Mouse (Mus musculus) midbrain, embryonic 14.5 days (tissue): ENCODE data around the gene Trmt10b. TPM values are rescaled to one million over a fixed set of nuclear protein-coding genes. Genes with fewer than 3 reads are reported as not detected.

Experiments
- ATAC-seq: fragments of 200-750 bp; cut with Nextera tagmentation; 2 replicates; pipeline ENCODE4 v1.8.0; 2017; ENCODE audit warnings: moderate number of reproducible peaks, moderate library complexity; ENCODE audit not compliant: low FRiP score, low TSS enrichment
- DNase-seq: peaks from one replicate; pipeline ENCODE4 v3.0.0-alpha.2; 2015
- H3K27ac ChIP-seq: fragments of 300-500 bp; sonication (generic); replicated peaks from 2 replicates; pipeline ENCODE4 v1.5.1; 2014; ENCODE audit warnings: mild to moderate bottlenecking, low read depth, low read length, moderate library complexity
- H3K27me3 ChIP-seq: fragments of 300-500 bp; sonication (generic); 2 replicates; pipeline ENCODE4 v1.6.1; 2014; ENCODE audit warnings: low read length, control low read depth, mixed read lengths; ENCODE audit not compliant: control insufficient read depth, insufficient read depth
- H3K36me3 ChIP-seq: fragments of 300-500 bp; sonication (generic); 2 replicates; pipeline ENCODE4 v1.6.1; 2014; ENCODE audit warnings: low read length, control low read depth; ENCODE audit not compliant: control insufficient read depth, insufficient read depth
- H3K4me1 ChIP-seq: fragments of 300-500 bp; sonication (generic); 2 replicates; pipeline ENCODE4 v1.6.1; 2014; ENCODE audit warnings: mild to moderate bottlenecking, antibody characterized with exemption, low read length, control low read depth; ENCODE audit not compliant: control insufficient read depth, insufficient read depth
- H3K4me2 ChIP-seq: fragments of 300-500 bp; sonication (generic); 2 replicates; pipeline ENCODE4 v1.6.1; 2014; ENCODE audit warnings: mild to moderate bottlenecking, low read length, moderate library complexity
- H3K4me3 ChIP-seq: fragments of 300-500 bp; sonication (generic); replicated peaks from 2 replicates; pipeline ENCODE4 v1.5.1; 2014; ENCODE audit warnings: low read depth, low read length
- H3K9ac ChIP-seq: fragments of 300-500 bp; sonication (generic); replicated peaks from 2 replicates; pipeline ENCODE4 v1.6.1; 2014; ENCODE audit warnings: mild to moderate bottlenecking, low read length, moderate library complexity
- H3K9me3 ChIP-seq: fragments of 300-500 bp; sonication (generic); 2 replicates; pipeline ENCODE4 v1.6.1; 2016; ENCODE audit warnings: low read length, control low read depth, mixed read lengths; ENCODE audit not compliant: control insufficient read depth
- WGBS: fragments of 180-500 bp; shearing (Covaris S2); extraction: QIAGEN DNeasy Blood & Tissue Kit; methylation state at CpG from one replicate; pipeline ENCODE4 v1.1.7; 2014; 5-methylcytosine and 5-hydroxymethylcytosine counted together
- polyA plus RNA-seq: library from polyadenylated mRNA; unstranded; fragments of >200 nt; fragmentation: Nextera tagmentation; extraction: Ambion mirVana; gene quantifications from 2 replicates; pipeline ENCODE4 v1.2.1, GENCODE M21; 2014

Gene Trmt10b
- polyA plus RNA-seq, 1 experiment from 2014 or later = 25.5 TPM

DNA sequence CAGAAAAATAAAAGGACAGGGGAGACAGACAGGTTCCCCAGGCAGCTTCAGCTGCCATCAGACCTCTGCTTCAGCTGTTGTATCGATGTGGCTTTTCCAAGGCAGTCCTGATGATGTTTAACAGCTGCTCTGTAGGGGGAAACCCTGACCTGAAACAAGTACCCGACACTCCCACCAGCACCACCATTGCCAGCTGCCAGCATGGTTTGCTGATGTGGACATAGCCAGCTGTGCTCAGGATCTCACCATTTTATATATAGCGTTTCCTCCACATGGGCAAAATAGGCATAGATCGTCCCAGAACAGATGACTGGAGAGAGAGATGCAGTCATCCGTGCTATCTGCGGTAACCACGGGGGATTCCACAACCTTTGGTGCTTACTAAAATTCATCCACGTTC, 21.2 kb upstream of the Trmt10b start:
- no peak for ATAC-seq
- WGBS = 85% methylated on average over 8 of the region's 8 CpGs
- Histone ChIP-seq H3K4me1 (0 out of 2 replicates have a peak, but pooled peaks cover 3% of the 10 kb centered on the region), H3K4me3 (no peak overlapping the region), H3K4me2 (no peak overlapping the region), H3K27ac (no peak overlapping the region), H3K36me3 (no peaks in the 10 kb centered on the region), H3K9ac (no peak overlapping the region; the same call in 1 of the 2 replicates), H3K9me3 (no peaks in the 10 kb centered on the region), H3K27me3 (no peaks in the 10 kb centered on the region)
- no peak for DNase-seq

DNA sequence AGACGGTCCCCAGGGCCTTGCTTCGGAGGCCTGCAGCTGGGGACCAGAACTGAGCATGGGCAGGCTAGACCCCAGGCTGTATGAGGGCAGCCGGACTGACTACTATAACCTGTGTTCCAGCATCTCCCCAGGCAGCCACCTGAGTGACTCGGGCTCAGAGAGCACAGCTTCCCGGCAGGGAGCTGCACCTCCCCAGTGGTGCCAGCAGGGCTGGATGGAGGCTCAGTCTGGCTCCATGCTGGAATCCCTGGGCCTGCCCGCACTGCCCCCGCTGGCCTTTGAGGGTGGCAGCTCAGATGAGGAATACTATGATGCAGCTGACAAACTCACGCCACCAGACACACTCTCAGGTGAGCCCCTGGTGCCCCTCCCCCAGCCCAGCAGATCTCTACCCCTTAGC, 17.6 kb upstream of the Trmt10b start:
- Histone ChIP-seq H3K9me3 (no peaks in the 10 kb centered on the region), H3K9ac (no peak overlapping the region), H3K4me1 (no peaks in the 10 kb centered on the region), H3K4me2 (no peak overlapping the region), H3K27me3 (no peaks in the 10 kb centered on the region), H3K36me3 (no peaks in the 10 kb centered on the region), H3K4me3 (no peak overlapping the region), H3K27ac (no peak overlapping the region)
- 58% methylated on average over 8 of the region's 8 CpGs for WGBS
- DNase-seq (no peak), ATAC-seq (no peak)

DNA sequence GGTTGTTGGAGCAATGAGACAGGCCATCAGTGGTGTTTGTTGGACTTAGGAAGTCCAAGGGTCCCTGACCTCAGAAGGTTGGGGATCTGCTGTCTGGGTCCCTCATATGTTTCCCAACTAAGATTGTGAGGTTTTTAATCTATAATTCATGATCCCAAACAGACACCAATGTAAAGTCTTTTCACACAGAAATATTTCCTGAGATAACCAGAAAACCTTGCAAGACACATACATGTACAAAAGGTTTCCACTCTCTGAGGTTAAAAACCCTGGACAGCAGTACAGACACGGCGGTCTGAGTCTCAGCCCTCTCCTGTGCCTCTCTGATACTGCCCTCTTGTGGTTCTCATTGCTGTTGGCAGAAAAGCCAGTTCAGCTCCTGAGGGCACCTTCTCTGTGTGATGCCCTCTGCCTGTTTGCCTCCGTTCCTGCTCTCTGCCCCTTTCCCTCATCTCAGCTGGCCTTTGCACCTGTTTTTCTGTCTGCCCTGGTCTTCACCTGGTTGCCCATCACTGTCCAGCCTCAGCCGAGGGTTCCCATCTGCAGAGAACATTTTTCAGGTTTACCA, 16.9 kb upstream of the Trmt10b start:
- ATAC-seq (0 out of 2 replicates have a peak, but pooled peaks have one; percentile 43), DNase-seq (peak; percentile 88)
- Histone ChIP-seq H3K9ac (no peak overlapping the region), H3K4me3 (no peak overlapping the region), H3K27me3 (no peaks in the 10 kb centered on the region), H3K9me3 (no peaks in the 10 kb centered on the region), H3K4me1 (no peaks in the 10 kb centered on the region), H3K4me2 (no peak overlapping the region), H3K27ac (no peak overlapping the region), H3K36me3 (no peaks in the 10 kb centered on the region)
- 15% methylated on average over 4 of the region's 4 CpGs for WGBS

DNA sequence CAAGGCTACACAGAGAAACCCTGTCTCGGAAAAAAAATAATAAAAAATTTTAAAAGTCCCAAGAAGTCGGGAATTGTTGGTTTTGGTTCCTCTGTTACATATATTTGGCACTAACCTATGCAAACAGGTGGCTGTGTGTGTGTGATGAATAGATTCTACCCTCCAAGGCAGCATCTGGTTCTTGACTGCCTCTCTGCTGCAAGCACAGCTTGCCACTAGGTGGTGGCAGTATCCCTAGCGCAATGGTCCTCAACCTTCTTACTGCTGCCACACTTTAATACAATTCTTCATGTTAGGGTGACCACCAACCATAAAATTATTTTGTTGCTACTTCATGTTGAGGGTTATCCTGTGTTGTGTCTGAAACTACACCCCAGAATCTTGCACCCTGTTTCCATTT, 10.6 kb upstream of the Trmt10b start:
- WGBS = 49% methylated on average over 3 of the region's 3 CpGs

GRCm38 (mm10) chr4:45287906-45288305, 9.0 kb upstream of the Trmt10b start:
- DNase-seq (no peak), ATAC-seq (no peak)
- Histone ChIP-seq H3K9me3 (no peaks in the 10 kb centered on the region), H3K4me1 (no peaks in the 10 kb centered on the region), H3K4me3 (no peak overlapping the region), H3K9ac (no peak overlapping the region), H3K36me3 (no peaks in the 10 kb centered on the region), H3K27me3 (no peaks in the 10 kb centered on the region), H3K4me2 (no peak overlapping the region), H3K27ac (no peak overlapping the region)
- WGBS = 62% methylated on average over 5 of the region's 5 CpGs

More for the DNA sequence above, 10.6 kb upstream of the Trmt10b start:
- no peaks in the 10 kb centered on the region for H3K36me3 ChIP-seq
- H3K27me3 ChIP-seq = no peaks in the 10 kb centered on the region
- no peak overlapping the region for H3K4me2 ChIP-seq
- no peaks in the 10 kb centered on the region for H3K4me1 ChIP-seq
- no peak overlapping the region for H3K4me3 ChIP-seq
- no peak overlapping the region for H3K27ac ChIP-seq
- H3K9ac ChIP-seq = no peak overlapping the region
- no peaks in the 10 kb centered on the region for H3K9me3 ChIP-seq
- peak; percentile 38 for DNase-seq
- ATAC-seq = no peak

GRCm38 (mm10) chr4:45305536-45305935, 8.6 kb downstream of the Trmt10b start:
- H3K4me3 ChIP-seq = no peak overlapping the region
- H3K4me2 ChIP-seq = no peak overlapping the region
- H3K9me3 ChIP-seq = no peaks in the 10 kb centered on the region
- no peaks in the 10 kb centered on the region for H3K27me3 ChIP-seq
- no peak overlapping the region for H3K9ac ChIP-seq
- DNase-seq (no peak), ATAC-seq (no peak)
- H3K36me3 ChIP-seq = peaks cover 86% of the 10 kb centered on the region
- no peaks in the 10 kb centered on the region for H3K4me1 ChIP-seq
- 96% methylated on average over 14 of the region's 14 CpGs for WGBS
- H3K27ac ChIP-seq = no peak overlapping the region

- Histone ChIP-seq H3K27ac (no peak overlapping the region), H3K4me2 (no peak overlapping the region), H3K27me3 (no peaks in the 10 kb centered on the region), H3K36me3 (peaks cover 71% of the 10 kb centered on the region), H3K4me3 (no peak overlapping the region), H3K9ac (no peak overlapping the region), H3K4me1 (no peaks in the 10 kb centered on the region), H3K9me3 (no peaks in the 10 kb centered on the region)
- ATAC-seq = no peak
- WGBS = 35% methylated on average over 11 of the region's 11 CpGs
- peak; percentile 56 for DNase-seq
Measured at GRCm38 (mm10) chr4:45308046-45308445, 11.1 kb downstream of the Trmt10b start.

- Histone ChIP-seq H3K27ac (no peak overlapping the region), H3K9ac (no peak overlapping the region), H3K4me3 (no peak overlapping the region), H3K4me1 (no peaks in the 10 kb centered on the region), H3K9me3 (no peaks in the 10 kb centered on the region), H3K36me3 (peaks cover 67% of the 10 kb centered on the region), H3K27me3 (no peaks in the 10 kb centered on the region), H3K4me2 (no peak overlapping the region)
- 91% methylated on average over 6 of the region's 6 CpGs for WGBS
- DNase-seq (no peak), ATAC-seq (no peak)
Measured at GRCm38 (mm10) chr4:45308606-45309005, 11.7 kb downstream of the Trmt10b start.

DNA sequence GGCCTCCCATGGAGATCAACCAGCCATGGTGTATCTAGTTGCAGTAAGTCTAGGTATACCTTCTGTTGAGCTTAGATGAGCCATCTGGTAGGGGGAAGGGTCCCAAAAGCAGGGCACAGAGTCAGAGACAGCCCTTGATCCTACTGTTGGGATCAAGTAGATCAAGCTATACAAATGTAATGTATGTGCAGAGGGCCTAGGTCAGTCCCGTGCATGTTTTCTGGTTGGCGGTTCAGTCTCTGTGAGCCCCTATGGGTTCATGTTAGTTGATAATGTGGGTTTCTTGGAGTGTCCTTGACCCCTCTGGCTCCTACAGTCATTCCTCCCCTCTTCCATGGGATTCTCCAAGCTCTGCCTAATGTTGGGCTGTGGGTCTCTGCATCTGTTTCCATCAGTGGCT, 14.1 kb downstream of the Trmt10b start:
- no peak for DNase-seq
- Histone ChIP-seq H3K4me3 (no peak overlapping the region), H3K4me2 (no peak overlapping the region), H3K27ac (no peak overlapping the region), H3K36me3 (peaks cover 67% of the 10 kb centered on the region), H3K9ac (no peak overlapping the region), H3K27me3 (no peaks in the 10 kb centered on the region), H3K4me1 (no peaks in the 10 kb centered on the region), H3K9me3 (no peaks in the 10 kb centered on the region)
- 98% methylated on average over 2 of the region's 2 CpGs for WGBS
- no peak for ATAC-seq
